ENCODE assay signal across 1 mouse cellular context in the genomic region with DNA sequence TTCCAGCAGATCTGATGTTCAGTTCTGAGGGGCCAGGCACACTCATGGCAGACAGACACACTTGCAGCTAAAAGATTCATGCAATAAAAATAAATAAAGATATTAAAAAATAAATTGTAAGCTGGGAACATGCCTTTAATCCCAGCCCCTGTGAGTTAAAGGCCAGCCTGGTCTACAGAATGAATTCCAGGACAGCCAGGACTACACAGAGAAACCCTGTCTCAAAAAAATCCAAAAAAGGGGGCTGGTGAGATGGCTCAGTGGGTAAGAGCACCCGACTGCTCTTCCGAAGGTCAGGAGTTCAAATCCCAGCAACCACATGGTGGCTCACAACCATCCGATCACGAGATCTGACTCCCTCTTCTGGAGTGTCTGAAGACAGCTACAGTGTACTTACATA. TPM values are rescaled to one million over a fixed set of nuclear protein-coding genes. Genes with fewer than 3 reads are reported as not detected.
"Had no signal": no experiment of that assay in that cellular context is flagged by ENCODE, and none has a peak within 500 bp of the region (broad histone marks: within the 10 kb centered on the region; RNA-seq: fewer than 3 reads in every experiment).

No protein-coding gene starts in this region.

RNA-seq across cellular contexts. Expression of a gene that starts 14.1 kb away (rescaled TPM):
- total RNA-seq: hematopoietic stem cell, adult 5-6 weeks had no signal
